Mouse (Mus musculus): ENCODE data around the gene Orm2.

The Orm2 gene

GRCm38 (mm10) chr4:63362150-63362549, at the start of gene Orm2:
Orm2 (plus strand) TSS chr4:63362449.
- peak; percentile 73 for DNase-seq

DNA sequence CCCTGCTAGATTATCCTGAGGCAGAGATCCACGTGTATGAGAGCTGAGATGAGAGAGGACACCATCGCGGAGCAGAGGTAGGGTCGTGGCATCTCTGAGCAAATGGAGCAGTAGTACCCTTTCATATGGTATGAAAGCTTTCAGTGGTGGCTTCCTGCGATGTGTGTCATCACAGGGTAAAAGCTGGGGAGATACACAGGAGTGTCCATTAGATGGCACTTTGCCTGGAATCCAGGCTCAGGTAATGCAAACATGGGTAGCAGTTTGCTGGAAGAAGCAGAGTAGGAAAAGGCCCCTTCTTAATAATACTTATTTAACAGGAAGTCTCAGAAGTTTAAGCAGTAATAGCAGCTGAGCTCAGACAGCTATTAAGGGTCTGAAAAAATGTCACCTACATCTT, 48.2 kb upstream of the Orm2 start:
- no peak for DNase-seq

GRCm38 (mm10) chr4:63316076-63316746, 46.0 kb upstream of the Orm2 start:
- DNase-seq = peak; percentile 42

GRCm38 (mm10) chr4:63319566-63319965, 42.7 kb upstream of the Orm2 start:
- peak; percentile 78 for DNase-seq

DNA sequence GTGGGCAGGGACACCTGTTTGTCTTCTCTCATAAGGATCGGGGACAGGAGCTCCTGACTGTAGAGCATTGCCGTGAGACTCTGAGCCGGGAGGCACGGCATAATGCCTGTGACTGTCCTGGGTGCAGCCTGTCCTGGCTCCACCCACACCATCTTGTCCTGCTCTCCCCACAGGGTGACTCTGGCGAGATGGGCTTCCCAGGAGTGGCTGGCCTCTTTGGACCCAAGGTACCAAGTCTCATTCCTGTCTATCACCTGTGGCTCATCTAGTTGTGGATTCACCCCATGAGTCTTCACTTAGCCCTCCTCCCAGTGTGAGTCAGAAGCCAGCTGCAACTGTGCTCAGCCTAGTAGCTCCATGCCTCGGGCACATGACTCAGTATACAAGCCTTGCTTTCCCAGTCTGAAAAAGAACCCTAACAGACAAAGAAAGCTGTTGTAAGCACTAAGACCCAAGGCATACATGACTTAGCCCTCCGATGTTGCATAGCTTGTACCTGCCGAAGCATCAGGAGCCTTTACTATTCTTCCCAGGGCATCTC, 38.9 kb upstream of the Orm2 start:
- no peak for DNase-seq

GRCm38 (mm10) chr4:63333403-63333802, 28.8 kb upstream of the Orm2 start:
- no peak for DNase-seq

DNA sequence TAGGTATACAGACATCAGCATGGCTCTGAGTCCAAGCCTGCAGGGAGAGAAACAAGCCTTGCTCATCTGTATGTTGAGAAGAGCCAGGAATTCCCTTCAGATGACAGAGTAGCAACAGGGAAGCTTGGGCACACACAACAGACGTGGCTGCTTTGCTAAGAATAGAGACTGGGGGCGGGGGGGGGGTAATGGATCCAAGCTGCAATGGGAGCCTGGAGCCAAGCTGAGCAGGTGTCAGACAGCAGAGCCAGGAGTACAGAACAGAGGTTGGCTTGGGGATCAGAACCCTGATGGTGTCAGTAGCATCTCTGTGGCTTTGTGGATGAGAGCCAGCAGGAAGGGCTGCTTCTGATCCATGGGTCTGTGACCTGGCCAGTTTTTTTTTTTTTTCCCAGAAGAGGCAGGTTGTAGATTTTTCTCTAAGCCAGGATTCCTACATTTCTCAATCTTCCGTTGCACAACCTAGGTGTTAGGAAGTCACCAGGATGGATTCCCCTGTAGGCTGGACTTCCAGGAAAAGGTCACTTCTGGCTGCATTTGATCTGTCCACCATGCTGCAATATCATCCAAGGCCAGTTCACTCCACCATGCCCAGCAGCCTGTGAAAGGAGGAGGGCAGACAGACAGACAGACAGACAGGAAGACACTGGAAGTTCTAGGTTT, 23.7 kb upstream of the Orm2 start:
- no peak for DNase-seq

DNA sequence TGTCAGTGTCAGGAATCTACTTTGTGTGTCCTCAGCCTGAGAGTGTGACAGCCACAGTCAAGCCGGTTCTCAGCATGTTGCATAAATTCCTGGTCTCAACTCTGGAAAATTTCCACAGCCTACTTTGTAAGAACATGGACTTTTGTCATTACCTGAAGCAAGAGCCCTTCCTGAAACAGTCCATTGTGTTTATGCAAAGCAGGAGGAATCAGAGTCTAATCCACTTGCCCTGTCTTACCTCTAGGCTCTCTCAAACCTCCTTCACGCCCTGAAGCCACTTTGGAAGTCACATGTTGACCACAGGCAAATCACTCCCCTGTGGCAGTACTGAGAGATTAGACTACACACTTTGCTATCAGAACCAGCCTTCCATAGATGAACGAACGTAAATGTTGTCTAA, 19.8 kb upstream of the Orm2 start:
- no peak for DNase-seq

GRCm38 (mm10) chr4:63343608-63344007, 18.6 kb upstream of the Orm2 start:
- DNase-seq = no peak

DNA sequence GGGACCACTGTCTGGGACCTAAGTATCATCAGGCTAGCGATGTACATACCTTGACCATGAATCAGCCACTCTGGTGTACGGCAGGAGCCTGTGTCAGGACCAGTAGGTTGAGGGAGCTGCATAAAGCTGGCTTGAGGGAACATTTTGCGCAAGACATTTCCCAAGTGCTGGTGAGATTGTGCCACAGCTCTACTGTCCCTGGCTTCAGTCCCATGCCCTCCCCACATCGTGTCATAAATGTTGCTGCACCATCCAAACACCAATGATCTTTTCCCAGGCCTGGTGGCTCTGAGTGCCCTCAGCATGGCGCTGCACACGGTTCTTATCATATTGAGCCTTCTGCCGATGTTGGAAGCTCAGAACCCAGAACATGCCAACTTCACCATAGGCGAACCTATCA, 18.0 kb upstream of the Orm2 start, which contains the start of gene Orm1:
Gene Orm1 (plus strand): TSS at position 266 of the 400 bp plus-strand sequence.
- DNase-seq = peak; percentile 69

- DNase-seq = no peak
Observed at GRCm38 (mm10) chr4:63345261-63345660, 17.0 kb upstream of the Orm2 start.

DNA sequence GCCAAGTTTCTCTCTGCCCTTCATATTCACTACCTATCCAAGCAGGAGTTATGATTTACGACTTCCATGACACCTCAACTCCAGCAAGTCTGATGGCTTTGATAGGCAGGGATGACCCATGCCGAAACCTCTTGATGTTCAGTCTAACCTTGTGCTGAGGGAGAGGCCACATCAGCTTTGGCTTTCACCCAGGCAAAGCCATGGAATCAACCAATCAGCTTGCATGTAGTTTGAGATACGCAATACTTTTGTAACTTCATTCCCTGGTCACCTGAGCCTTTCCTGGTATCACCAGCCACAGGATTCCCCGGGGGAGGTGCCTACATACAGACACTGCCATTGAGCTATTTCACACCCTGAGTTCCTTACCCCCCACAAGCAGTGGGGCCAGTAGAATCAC, 15.6 kb upstream of the Orm2 start:
- no peak for DNase-seq

DNA sequence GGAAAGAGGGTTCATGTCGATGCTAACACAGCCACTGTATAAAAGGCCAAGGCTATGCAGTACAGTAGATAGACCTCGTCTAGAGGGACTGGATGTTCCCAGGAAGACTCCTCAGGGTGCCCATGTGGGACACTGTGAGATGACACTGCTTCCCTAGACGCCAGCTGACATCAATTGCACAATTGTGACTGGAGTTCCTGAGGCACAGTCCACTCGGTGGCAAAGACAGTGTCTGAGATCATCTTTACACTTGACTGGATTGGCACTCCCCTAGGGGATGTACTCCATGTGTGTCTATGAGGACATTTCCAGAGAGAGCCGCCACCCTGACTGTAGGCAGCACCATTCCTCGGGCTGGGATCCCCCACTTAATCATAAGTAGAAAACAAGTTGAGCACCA, 13.7 kb upstream of the Orm2 start:
- DNase-seq = no peak

GRCm38 (mm10) chr4:63355877-63356665, 6.2 kb upstream of the Orm2 start, which contains the start of gene Orm3:
Orm3 (plus strand) TSS chr4:63356162.
- DNase-seq = peak; percentile 53

- peak; percentile 68 for DNase-seq
Observed at GRCm38 (mm10) chr4:63356981-63357570, 5.2 kb upstream of the Orm2 start.

GRCm38 (mm10) chr4:63359861-63360260, 2.4 kb upstream of the Orm2 start:
- no peak for DNase-seq

DNA sequence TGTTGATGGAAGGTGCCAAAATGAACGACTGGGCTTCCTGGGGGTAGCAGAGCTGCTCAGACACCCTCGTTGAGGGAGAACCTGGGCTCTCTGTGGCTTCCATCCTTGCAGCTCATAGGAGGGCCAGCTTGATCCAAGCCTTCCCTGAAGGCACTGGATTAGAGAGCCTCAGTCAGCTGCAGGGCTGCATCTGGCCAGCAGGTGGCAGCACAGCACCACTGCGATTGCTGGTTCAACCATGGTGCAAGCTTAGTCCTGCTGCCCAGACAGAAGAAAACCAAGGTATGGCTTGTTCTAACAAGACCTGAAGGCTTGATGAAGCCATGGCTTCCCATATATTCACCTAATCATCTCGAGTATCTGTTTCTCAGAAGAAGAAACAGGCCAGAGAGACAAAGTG, 6.3 kb downstream of the Orm2 start:
- peak; percentile 95 for DNase-seq

- DNase-seq = no peak
Observed at GRCm38 (mm10) chr4:63370897-63371296, 8.6 kb downstream of the Orm2 start.

GRCm38 (mm10) chr4:63371890-63372289, 9.6 kb downstream of the Orm2 start:
- DNase-seq = peak; percentile 67

DNA sequence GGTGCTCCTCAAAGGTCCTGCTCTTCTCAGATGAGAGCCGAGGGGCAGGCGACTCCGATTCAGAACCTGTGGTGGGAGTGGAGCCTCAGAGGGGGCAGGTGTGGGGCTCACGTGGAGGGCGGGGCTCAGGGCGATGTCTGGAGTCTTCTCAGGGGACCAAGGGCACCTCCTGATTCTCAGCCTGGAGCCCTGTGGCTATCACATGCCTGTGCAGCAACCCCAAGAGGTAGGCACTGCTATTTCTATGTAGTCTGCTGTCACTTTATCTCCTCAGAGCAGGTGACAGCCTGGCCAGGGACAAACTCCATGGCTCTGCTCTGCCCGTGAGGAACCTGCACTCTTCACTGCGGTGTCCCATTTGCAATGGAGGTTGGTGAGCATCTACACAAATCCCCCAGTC, 11.2 kb downstream of the Orm2 start:
- DNase-seq = no peak

GRCm38 (mm10) chr4:63374331-63374730, 12.1 kb downstream of the Orm2 start:
- DNase-seq = no peak

- no peak for DNase-seq
Observed at GRCm38 (mm10) chr4:63375367-63375766, 13.1 kb downstream of the Orm2 start.

DNA sequence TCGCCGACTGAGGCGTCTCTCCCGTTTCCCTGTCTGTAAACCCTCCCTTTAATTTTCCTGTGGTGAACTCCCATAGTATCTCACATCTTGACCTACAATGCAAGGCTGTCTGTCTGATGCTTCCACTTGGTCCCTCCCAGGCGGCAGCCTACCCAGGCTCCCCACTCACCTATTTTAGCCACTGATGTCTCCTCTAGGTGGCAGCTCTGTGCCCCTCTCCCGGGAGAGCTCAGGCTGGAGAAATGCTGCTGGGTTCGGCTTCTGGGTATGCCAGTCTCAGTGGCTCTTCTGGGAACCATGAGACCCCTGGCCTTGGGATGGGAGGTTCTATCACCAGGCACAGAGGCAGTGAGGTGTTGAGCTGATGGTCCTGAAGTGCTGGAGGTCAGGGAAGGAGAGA, 15.2 kb downstream of the Orm2 start:
- DNase-seq = no peak

Data from lung, postnatal 36 days (tissue).